Mouse (Mus musculus) heart, embryonic 12.5 days (tissue): ENCODE results near the gene Nos2. TPM values are rescaled to one million over a fixed set of nuclear protein-coding genes. Genes with fewer than 3 reads are reported as not detected.
"Not testable (repeated sequence)": the region's sequence is repeated elsewhere in the genome, so short reads cannot be mapped to it uniquely, and the experiment has no call there.

Source experiments
- ATAC-seq: fragments of 200-750 bp; cut with Nextera tagmentation; 2 replicates; pipeline ENCODE4 v1.8.0; 2017; ENCODE audit warnings: moderate TSS enrichment, moderate library complexity; ENCODE audit not compliant: insufficient number of reproducible peaks, low FRiP score
- H3K27ac ChIP-seq: fragments of 300-500 bp; sonication (generic); 2 replicates; pipeline ENCODE4 v1.5.1; 2016; ENCODE audit warnings: mild to moderate bottlenecking, moderate library complexity; ENCODE audit not compliant: poor library complexity, severe bottlenecking
- H3K27me3 ChIP-seq: fragments of 300-500 bp; sonication (generic); replicated peaks from 2 replicates; pipeline ENCODE4 v1.6.1; 2016; ENCODE audit warnings: mild to moderate bottlenecking, moderate library complexity
- H3K36me3 ChIP-seq: fragments of 300-500 bp; sonication (generic); 2 replicates; pipeline ENCODE4 v1.6.1; 2016; ENCODE audit warnings: mild to moderate bottlenecking, moderate library complexity
- H3K4me1 ChIP-seq: fragments of 300-500 bp; sonication (generic); replicated peaks from 2 replicates; pipeline ENCODE4 v1.6.1; 2016; ENCODE audit warnings: mild to moderate bottlenecking
- H3K4me2 ChIP-seq: fragments of 300-500 bp; sonication (generic); 2 replicates; pipeline ENCODE4 v1.6.1; 2016; ENCODE audit warnings: mild to moderate bottlenecking, moderate library complexity
- H3K4me3 ChIP-seq: fragments of 300-500 bp; sonication (generic); 2 replicates; pipeline ENCODE4 v1.5.1; 2016; ENCODE audit warnings: mild to moderate bottlenecking
- H3K9ac ChIP-seq: fragments of 300-500 bp; sonication (generic); 2 replicates; pipeline ENCODE4 v1.6.1; 2016; ENCODE audit warnings: mild to moderate bottlenecking, moderate library complexity
- H3K9me3 ChIP-seq: fragments of 300-500 bp; sonication (generic); replicated peaks from 2 replicates; pipeline ENCODE4 v1.6.1; 2016; ENCODE audit warnings: mild to moderate bottlenecking, moderate library complexity
- WGBS: fragments of 180-500 bp; shearing (Covaris S2); methylation state at CpG from one replicate; pipeline ENCODE4 v1.1.7; 2016; 5-methylcytosine and 5-hydroxymethylcytosine counted together
- polyA plus RNA-seq: library from polyadenylated mRNA; unstranded; fragments of >200 nt; fragmentation: Nextera tagmentation; extraction: Ambion mirVana; gene quantifications from 2 replicates; pipeline ENCODE4 v1.2.1, GENCODE M21; 2016

Gene Nos2
- polyA plus RNA-seq, 1 experiment from 2014 or later, result 0.33 TPM

GRCm38 (mm10) chr11:78989206-78989605 is 68.6 kb downstream of the Nos2 start:
- whole genome bisulfite sequencing, result 87% methylated on average over 11 of the region's 11 CpGs
- not testable (repeated sequence) for H3K4me1 ChIP-seq, H3K9ac ChIP-seq, H3K27ac ChIP-seq, H3K36me3 ChIP-seq, H3K27me3 ChIP-seq, H3K4me2 ChIP-seq, H3K4me3 ChIP-seq, ATAC-seq
- H3K9me3 ChIP-seq, result peaks cover 13% of the 10 kb centered on the region

- WGBS, result 79% methylated on average over 9 of the region's 9 CpGs
- Histone ChIP-seq H3K4me3 (no peak overlapping the region), H3K4me1 (no peaks in the 10 kb centered on the region)
Measured at GRCm38 (mm10) chr11:78990096-78990495, 69.5 kb downstream of the Nos2 start.

DNA sequence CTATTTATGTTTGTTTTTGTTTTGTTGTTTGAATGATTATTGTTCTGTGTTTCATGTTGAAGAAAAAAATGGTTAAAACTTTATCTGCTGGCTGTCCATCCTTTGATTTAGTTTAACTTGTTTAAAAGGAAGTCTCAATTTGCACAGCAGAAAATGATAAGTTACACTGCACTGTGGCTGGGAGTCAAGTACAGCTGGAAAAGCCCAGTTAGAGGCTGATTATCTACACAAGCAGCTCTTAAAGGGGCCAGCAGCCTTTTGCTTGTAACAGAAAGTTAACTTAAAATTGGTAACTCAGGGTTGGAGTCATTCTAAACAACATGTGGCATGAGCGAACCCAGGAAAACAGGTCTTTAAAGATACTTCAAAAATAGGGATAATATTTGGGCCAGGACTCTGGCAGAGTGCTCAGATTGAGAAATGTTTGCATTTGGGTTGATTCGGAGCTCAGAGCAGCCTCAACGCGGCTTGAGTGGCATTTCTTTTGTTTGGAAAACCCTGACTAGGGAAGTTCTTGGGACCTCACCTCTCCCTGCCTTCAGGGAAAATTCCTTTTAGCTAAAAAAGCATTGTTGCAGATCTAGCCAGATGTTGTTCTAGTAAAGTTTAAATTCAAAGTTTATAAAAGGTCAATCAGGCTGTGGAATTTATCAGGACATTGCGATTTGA is 70.4 kb downstream of the Nos2 start:
- WGBS, result 77% methylated on average over 5 of the region's 5 CpGs
- H3K9me3 ChIP-seq, result peaks cover 22% of the 10 kb centered on the region

More at GRCm38 (mm10) chr11:78990096-78990495, 69.5 kb downstream of the Nos2 start:
- no peak overlapping the region for H3K4me2 ChIP-seq
- H3K36me3 ChIP-seq, result no peaks in the 10 kb centered on the region
- no peaks in the 10 kb centered on the region for H3K27me3 ChIP-seq
- ATAC-seq, result no peak
- H3K9me3 ChIP-seq, result peaks cover 13% of the 10 kb centered on the region
- H3K27ac ChIP-seq, result no peak overlapping the region
- H3K9ac ChIP-seq, result no peak overlapping the region

DNA sequence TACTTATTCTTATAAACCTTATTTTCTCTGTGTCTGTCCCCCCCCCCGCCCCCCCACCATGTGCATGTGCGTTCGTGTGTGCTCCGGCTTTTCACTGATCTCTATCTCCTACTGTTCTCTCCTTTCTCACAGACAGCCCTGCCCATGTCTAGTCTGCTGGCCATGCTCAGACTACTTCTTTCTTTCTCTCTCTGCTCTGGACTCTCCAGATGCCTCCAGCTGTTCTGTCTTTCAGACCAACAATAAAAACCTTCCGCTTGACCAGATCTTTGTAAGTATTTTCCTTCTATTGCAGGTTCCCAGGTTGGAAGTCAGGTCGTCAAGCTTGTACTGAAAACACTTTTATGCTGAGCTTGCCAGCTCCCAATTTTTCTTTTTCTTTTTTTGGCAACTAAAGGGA is 78.5 kb downstream of the Nos2 start:
- H3K27me3 ChIP-seq, result no peaks in the 10 kb centered on the region
- no peak overlapping the region for H3K4me2 ChIP-seq
- WGBS, result 65% methylated on average over 6 of the region's 6 CpGs
- no peaks in the 10 kb centered on the region for H3K36me3 ChIP-seq
- no peak overlapping the region for H3K4me3 ChIP-seq
- H3K27ac ChIP-seq, result no peak overlapping the region
- H3K9me3 ChIP-seq, result peaks cover 23% of the 10 kb centered on the region
- no peak overlapping the region for H3K9ac ChIP-seq
- H3K4me1 ChIP-seq, result peaks cover 8% of the 10 kb centered on the region
- ATAC-seq, result no peak

More for the DNA sequence above, 70.4 kb downstream of the Nos2 start:
- H3K27me3 ChIP-seq, H3K9ac ChIP-seq, H3K4me1 ChIP-seq, ATAC-seq, H3K4me2 ChIP-seq, H3K27ac ChIP-seq, H3K4me3 ChIP-seq, H3K36me3 ChIP-seq: not testable (repeated sequence)

DNA sequence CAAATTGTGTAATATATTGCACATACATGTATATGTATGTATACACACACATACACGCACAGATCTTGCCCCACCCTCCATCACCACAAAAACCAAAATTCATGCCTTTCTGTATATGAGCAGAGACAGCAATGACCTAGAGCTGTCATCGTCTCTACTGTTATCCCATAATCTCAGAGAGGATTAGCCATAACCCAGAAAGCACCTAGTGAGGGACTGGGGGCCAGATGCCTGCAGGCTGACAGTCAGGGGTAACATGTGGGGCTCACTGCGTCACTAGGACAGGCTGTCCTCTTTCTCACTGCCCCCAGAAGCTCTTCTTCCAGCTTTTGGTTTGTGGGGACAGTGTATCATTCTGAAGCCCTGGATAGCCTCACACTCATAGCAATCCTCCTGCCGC is 81.3 kb downstream of the Nos2 start:
- H3K27me3 ChIP-seq, result no peaks in the 10 kb centered on the region
- H3K4me1 ChIP-seq, result peaks cover 12% of the 10 kb centered on the region
- no peak overlapping the region for H3K4me3 ChIP-seq
- no peak overlapping the region for H3K4me2 ChIP-seq
- H3K9me3 ChIP-seq, result peaks cover 6% of the 10 kb centered on the region
- ATAC-seq, result no peak
- H3K36me3 ChIP-seq, result no peaks in the 10 kb centered on the region
- no peak overlapping the region for H3K9ac ChIP-seq
- peak overlapping the region; percentile 75 for H3K27ac ChIP-seq
- 86% methylated on average over 4 of the region's 4 CpGs for WGBS

- Histone ChIP-seq H3K4me1 (peaks cover 12% of the 10 kb centered on the region), H3K27ac (peak overlapping the region; percentile 75), H3K27me3 (no peaks in the 10 kb centered on the region), H3K36me3 (no peaks in the 10 kb centered on the region), H3K9me3 (peaks cover 6% of the 10 kb centered on the region), H3K4me3 (no peak overlapping the region), H3K9ac (no peak overlapping the region), H3K4me2 (no peak overlapping the region)
- peak; percentile 54; the same call in 1 of the 2 replicates for ATAC-seq
- WGBS, result 42% methylated on average over 5 of the region's 5 CpGs
Measured at GRCm38 (mm10) chr11:79002551-79002951, 82.0 kb downstream of the Nos2 start.

GRCm38 (mm10) chr11:79003053-79003768 is 82.6 kb downstream of the Nos2 start:
- 59% methylated on average over 11 of the region's 11 CpGs for WGBS
- no peak overlapping the region for H3K4me3 ChIP-seq
- peak overlapping the region; percentile 75 for H3K27ac ChIP-seq
- no peaks in the 10 kb centered on the region for H3K36me3 ChIP-seq
- H3K9ac ChIP-seq, result no peak overlapping the region
- no peak overlapping the region for H3K4me2 ChIP-seq
- peaks cover 12% of the 10 kb centered on the region for H3K4me1 ChIP-seq
- peaks cover 1% of the 10 kb centered on the region for H3K9me3 ChIP-seq
- no peaks in the 10 kb centered on the region for H3K27me3 ChIP-seq
- peak; percentile 87 for ATAC-seq

- no peak overlapping the region for H3K4me3 ChIP-seq
- H3K36me3 ChIP-seq, result no peaks in the 10 kb centered on the region
- no peak overlapping the region for H3K4me2 ChIP-seq
- WGBS, result 79% methylated on average over 10 of the region's 10 CpGs
- no peak overlapping the region for H3K9ac ChIP-seq
- peak overlapping the region; percentile 75 for H3K27ac ChIP-seq
- peaks cover 12% of the 10 kb centered on the region for H3K4me1 ChIP-seq
- no peak for ATAC-seq
- H3K27me3 ChIP-seq, result no peaks in the 10 kb centered on the region
- no peaks in the 10 kb centered on the region for H3K9me3 ChIP-seq
Measured at GRCm38 (mm10) chr11:79003769-79004638, 83.4 kb downstream of the Nos2 start.

DNA sequence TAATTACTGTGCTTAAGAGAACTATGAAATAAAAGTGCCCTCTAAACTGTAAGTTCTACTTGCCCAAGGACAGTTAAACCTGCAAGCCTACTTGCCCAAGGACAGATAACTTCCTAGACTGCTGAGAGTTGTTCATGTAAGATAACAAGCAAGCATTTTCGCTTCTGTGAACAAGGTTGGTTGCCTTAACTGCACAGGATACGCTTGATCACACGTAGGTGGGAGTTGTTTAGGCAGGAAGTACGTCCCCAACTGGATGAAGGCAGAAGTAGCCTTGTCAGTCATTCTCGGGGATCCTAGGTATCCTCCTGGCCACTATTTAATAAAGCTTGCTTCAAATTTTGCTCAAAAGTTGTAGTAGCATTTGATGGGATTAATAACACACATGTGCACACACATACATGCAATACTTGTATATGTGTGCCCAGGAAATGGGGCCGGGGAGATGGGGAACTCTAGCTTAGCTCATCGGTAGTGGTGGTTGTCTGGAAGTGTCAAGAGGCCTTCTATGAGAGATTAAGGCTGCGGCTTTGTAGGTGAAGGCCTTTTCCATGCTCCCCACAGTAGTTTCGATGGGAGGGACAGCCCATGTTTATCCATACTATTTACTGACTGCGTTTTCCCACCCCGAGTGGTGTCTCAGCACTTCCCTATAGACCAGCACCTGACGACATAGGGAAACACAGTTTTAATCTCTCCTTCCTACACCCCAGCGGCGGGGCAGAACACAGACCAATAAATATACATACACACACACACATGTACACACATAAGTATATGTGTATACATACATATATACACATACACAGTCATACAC is 85.2 kb downstream of the Nos2 start:
- Histone ChIP-seq H3K9ac (no peak overlapping the region), H3K36me3 (no peaks in the 10 kb centered on the region), H3K4me2 (no peak overlapping the region), H3K27me3 (no peaks in the 10 kb centered on the region), H3K9me3 (no peaks in the 10 kb centered on the region), H3K4me1 (peaks cover 12% of the 10 kb centered on the region), H3K27ac (no peak overlapping the region), H3K4me3 (no peak overlapping the region)
- 74% methylated on average over 14 of the region's 14 CpGs for WGBS
- no peak for ATAC-seq

GRCm38 (mm10) chr11:79006417-79006816 is 85.8 kb downstream of the Nos2 start:
- H3K27ac ChIP-seq, result no peak overlapping the region
- ATAC-seq, result no peak
- no peak overlapping the region for H3K4me2 ChIP-seq
- no peaks in the 10 kb centered on the region for H3K9me3 ChIP-seq
- no peaks in the 10 kb centered on the region for H3K27me3 ChIP-seq
- no peaks in the 10 kb centered on the region for H3K36me3 ChIP-seq
- peaks cover 12% of the 10 kb centered on the region for H3K4me1 ChIP-seq
- WGBS, result 65% methylated on average over 5 of the region's 5 CpGs
- no peak overlapping the region for H3K9ac ChIP-seq
- H3K4me3 ChIP-seq, result no peak overlapping the region
